Mouse (Mus musculus) lung, postnatal 0 days (tissue): Measurements from ENCODE around the gene Nek1. TPM values are rescaled to one million over a fixed set of nuclear protein-coding genes. Genes with fewer than 3 reads are reported as not detected.

Experiments used
- ATAC-seq: fragments of 200-750 bp; cut with Nextera tagmentation; 2 replicates; pipeline ENCODE4 v1.8.0; 2017; ENCODE audit warnings: moderate library complexity
- DNase-seq: peaks from one replicate; pipeline ENCODE4 v3.0.0-alpha.2; 2016; ENCODE audit warnings: low spot score
- H3K27ac ChIP-seq: fragments of 300-500 bp; sonication (generic); 2 replicates; pipeline ENCODE4 v1.5.1; 2014; ENCODE audit warnings: antibody characterized with exemption, mild to moderate bottlenecking, low read length, mixed read lengths
- H3K27me3 ChIP-seq: fragments of 300-500 bp; sonication (generic); replicated peaks from 2 replicates; pipeline ENCODE4 v1.6.1; 2014; ENCODE audit warnings: low read length, mixed read lengths; ENCODE audit not compliant: insufficient read depth
- H3K36me3 ChIP-seq: fragments of 300-500 bp; sonication (generic); 2 replicates; pipeline ENCODE4 v1.6.1; 2014; ENCODE audit warnings: low read length, mixed read lengths; ENCODE audit not compliant: insufficient read depth
- H3K4me1 ChIP-seq: fragments of 300-500 bp; sonication (generic); 2 replicates; pipeline ENCODE4 v1.6.1; 2014; ENCODE audit warnings: antibody characterized with exemption, low read depth, low read length, mixed read lengths; ENCODE audit not compliant: insufficient read depth
- H3K4me2 ChIP-seq: fragments of 300-500 bp; sonication (generic); replicated peaks from 2 replicates; pipeline ENCODE4 v1.6.1; 2014; ENCODE audit warnings: low read depth, mild to moderate bottlenecking, low read length, moderate library complexity, mixed read lengths
- H3K4me3 ChIP-seq: fragments of 300-500 bp; sonication (generic); 2 replicates; pipeline ENCODE4 v1.5.1; 2014; ENCODE audit warnings: low read depth, low read length
- H3K9ac ChIP-seq: fragments of 300-500 bp; sonication (generic); replicated peaks from 2 replicates; pipeline ENCODE4 v1.6.1; 2014; ENCODE audit warnings: low read depth, mild to moderate bottlenecking
- H3K9me3 ChIP-seq: fragments of 300-500 bp; sonication (generic); 2 replicates; pipeline ENCODE4 v1.6.1; 2016; ENCODE audit warnings: low read length, mixed read lengths
- CTCF ChIP-seq: IDR thresholded peaks from 2 replicates; pipeline ENCODE4 v1.5.1; 2016; ENCODE audit warnings: antibody characterized with exemption, mild to moderate bottlenecking
- EP300 ChIP-seq: IDR thresholded peaks from 2 replicates; pipeline ENCODE4 v1.6.1; 2016; ENCODE audit warnings: antibody characterized with exemption, mild to moderate bottlenecking, control low read depth
- WGBS: fragments of 180-500 bp; shearing (Covaris S2); extraction: QIAGEN DNeasy Blood & Tissue Kit; methylation state at CpG from one replicate; pipeline ENCODE4 v1.1.7; 2014; 5-methylcytosine and 5-hydroxymethylcytosine counted together
- polyA plus RNA-seq: library from polyadenylated mRNA; unstranded; fragments of >200 nt; fragmentation: Nextera tagmentation; extraction: Ambion mirVana; gene quantifications from 2 replicates; pipeline ENCODE4 v1.2.1, GENCODE M21; 2015

Nek1 gene
- polyA plus RNA-seq, 1 experiment from 2014 or later: 9.7 TPM

DNA sequence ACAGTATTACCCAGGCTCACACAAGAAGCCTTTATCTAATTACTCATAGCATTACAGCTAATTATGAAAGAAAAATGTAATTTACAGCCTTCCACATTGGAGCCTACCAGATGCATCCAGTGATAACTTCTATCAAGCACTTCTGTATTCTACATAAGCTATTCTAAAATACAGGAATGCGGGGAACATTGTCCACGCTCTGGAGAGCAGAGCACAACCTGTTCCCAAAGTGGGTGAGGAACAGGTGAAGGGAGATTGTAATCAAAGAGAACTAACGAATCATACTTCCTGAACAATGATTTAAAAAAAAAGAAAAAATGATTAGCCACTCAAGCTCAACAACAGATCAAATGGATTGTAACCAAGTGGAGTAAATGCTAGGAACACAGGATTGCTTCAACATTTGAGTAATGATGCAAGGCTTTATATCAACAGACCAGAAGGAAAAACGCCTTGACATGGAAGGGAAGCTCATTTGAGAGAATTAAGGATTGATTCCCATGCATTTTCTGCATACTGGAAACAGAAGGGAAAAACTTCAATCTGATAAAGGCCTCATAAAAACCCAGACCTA lies 139.7 kb downstream of the Nek1 start:
- H3K27ac ChIP-seq: no peak overlapping the region
- 75% methylated on average over 4 of the region's 4 CpGs for WGBS
- TF ChIP-seq EP300 (no peak), CTCF (no peak)
- ATAC-seq: no peak
- H3K36me3 ChIP-seq: no peaks in the 10 kb centered on the region
- H3K9me3 ChIP-seq: no peaks in the 10 kb centered on the region
- no peak overlapping the region for H3K9ac ChIP-seq
- peak; percentile 24 for DNase-seq
- no peaks in the 10 kb centered on the region for H3K27me3 ChIP-seq
- H3K4me1 ChIP-seq: no peaks in the 10 kb centered on the region
- H3K4me3 ChIP-seq: no peak overlapping the region
- H3K4me2 ChIP-seq: no peak overlapping the region

DNA sequence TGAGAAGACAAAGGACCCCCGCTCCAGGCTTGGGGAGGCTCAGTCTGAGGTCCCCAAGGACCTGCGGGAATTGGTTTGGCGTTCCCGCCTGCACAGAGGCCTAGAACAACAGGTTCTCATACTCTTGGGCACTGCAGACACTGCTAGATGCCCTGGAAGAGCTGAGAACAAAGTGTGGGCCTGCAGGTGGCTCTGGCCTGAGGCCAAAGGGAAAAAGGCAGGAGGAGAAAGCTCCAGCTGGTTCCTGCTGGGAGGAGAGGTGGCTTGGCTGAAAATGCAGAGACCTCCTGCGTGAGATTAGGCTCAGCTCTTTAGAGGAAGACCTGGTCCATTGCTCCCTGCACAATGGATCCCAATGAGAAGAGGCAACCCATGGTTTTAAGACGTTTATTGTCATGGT lies 148.9 kb downstream of the Nek1 start:
- ATAC-seq: no peak
- Histone ChIP-seq H3K27me3 (no peaks in the 10 kb centered on the region), H3K9ac (no peak overlapping the region), H3K4me2 (no peak overlapping the region), H3K27ac (no peak overlapping the region), H3K9me3 (no peaks in the 10 kb centered on the region), H3K4me3 (no peak overlapping the region), H3K4me1 (no peaks in the 10 kb centered on the region), H3K36me3 (no peaks in the 10 kb centered on the region)
- WGBS: 71% methylated on average over 6 of the region's 6 CpGs
- TF ChIP-seq CTCF (no peak), EP300 (no peak)
- DNase-seq: no peak

DNA sequence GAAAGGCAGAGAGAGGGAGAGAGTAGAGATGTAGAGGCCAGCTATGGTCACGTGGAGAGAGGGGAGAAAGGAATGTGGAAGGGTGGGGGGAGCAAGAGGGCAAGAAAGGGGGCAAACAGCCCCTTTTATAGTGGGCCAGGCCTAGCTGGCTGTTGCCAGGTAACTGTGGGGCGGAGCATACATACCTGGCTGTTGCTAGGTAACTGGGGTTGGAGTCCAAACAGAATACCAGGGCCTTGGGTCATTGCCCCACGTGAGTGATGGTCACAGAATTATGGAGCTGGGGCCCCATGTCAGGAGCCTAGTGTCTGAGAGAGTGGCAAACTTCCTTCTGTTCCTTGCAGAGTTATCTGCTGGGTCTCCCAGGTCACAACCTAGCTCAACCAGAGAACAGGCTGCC lies 149.3 kb downstream of the Nek1 start:
- H3K4me2 ChIP-seq: no peak overlapping the region
- ATAC-seq (peak; percentile 38; the same call in 1 of the 2 replicates), DNase-seq (peak; percentile 27)
- no peak for TF ChIP-seq EP300
- TF ChIP-seq CTCF: no peak
- no peak overlapping the region for H3K27ac ChIP-seq
- no peak overlapping the region for H3K9ac ChIP-seq
- H3K36me3 ChIP-seq: no peaks in the 10 kb centered on the region
- no peaks in the 10 kb centered on the region for H3K9me3 ChIP-seq
- no peaks in the 10 kb centered on the region for H3K4me1 ChIP-seq
- no peaks in the 10 kb centered on the region for H3K27me3 ChIP-seq
- H3K4me3 ChIP-seq: no peak overlapping the region
- 48% methylated on average over 3 of the region's 3 CpGs for WGBS

DNA sequence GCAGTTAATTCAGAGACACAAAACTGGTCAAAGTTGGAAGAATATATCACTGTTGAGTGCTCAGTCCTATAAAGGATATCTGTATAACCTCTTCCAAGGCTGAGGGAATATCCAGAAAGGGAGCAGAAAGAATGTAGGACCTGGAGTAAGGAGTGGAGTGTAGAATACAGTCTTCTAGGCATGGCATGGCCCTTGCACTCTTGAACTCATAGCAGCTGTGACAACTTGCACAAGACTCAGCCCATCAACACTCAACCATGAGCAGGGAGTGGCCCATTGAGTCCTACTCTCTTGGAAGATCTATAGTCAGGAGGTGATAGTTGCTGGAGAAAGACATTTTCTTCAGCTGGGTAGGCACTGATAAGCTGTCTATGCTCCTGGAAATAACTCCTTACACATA lies 149.8 kb downstream of the Nek1 start:
- no peak overlapping the region for H3K4me3 ChIP-seq
- ATAC-seq: no peak
- H3K27ac ChIP-seq: no peak overlapping the region
- H3K4me1 ChIP-seq: no peaks in the 10 kb centered on the region
- no peak overlapping the region for H3K9ac ChIP-seq
- H3K27me3 ChIP-seq: no peaks in the 10 kb centered on the region
- DNase-seq: no peak
- H3K36me3 ChIP-seq: no peaks in the 10 kb centered on the region
- TF ChIP-seq EP300 (no peak), CTCF (no peak)
- no peaks in the 10 kb centered on the region for H3K9me3 ChIP-seq
- no peak overlapping the region for H3K4me2 ChIP-seq

DNA sequence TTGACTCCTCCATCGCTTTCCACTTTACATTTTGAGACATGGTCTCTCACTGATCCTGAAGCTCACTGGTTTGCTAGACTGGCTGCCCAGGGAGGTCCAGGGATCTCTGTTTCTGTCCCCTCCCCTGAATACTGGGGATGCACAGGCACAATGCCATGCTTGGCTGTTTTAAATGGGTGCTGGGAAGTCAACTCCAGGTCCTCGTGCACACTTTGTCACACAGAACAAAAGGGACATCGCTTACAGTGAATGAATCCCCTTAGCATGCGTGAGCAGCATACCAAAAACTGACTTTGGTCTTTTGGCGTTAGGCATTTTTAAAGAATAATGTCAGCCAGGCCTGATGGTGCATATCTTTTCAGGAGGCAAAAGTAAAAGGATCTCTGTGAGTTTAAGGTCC lies 155.7 kb downstream of the Nek1 start:
- Histone ChIP-seq H3K36me3 (no peaks in the 10 kb centered on the region), H3K9me3 (no peaks in the 10 kb centered on the region), H3K27ac (no peak overlapping the region), H3K27me3 (no peaks in the 10 kb centered on the region), H3K4me1 (no peaks in the 10 kb centered on the region), H3K4me3 (no peak overlapping the region), H3K9ac (no peak overlapping the region), H3K4me2 (no peak overlapping the region)
- DNase-seq: no peak
- WGBS: 85% methylated on average over 5 of the region's 5 CpGs
- no peak for ATAC-seq
- TF ChIP-seq EP300 (no peak), CTCF (no peak)

DNA sequence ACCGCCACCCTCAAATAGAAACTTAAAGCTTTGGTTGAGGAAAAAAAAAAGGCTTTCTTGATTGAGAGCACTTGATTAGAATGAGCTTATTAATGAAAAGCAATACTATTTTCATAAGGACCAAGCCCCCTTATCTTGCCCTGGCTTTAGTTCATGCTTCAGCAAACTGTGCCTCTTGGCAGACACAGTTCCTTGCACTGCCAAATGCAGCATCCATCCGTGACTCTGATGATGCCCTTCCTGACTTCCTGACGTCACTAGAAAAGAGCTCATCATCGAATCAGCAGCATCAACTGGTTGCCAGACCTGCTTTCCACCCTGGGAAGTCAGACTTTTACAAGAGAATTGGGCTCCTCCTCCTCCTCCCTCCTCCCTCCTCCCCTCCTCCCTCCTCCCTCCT lies 157.6 kb downstream of the Nek1 start:
- WGBS: 54% methylated on average over 4 of the region's 4 CpGs
- H3K4me1 ChIP-seq: no peaks in the 10 kb centered on the region
- H3K9me3 ChIP-seq: no peaks in the 10 kb centered on the region
- DNase-seq (no peak), ATAC-seq (no peak)
- TF ChIP-seq EP300 (no peak), CTCF (no peak)
- no peak overlapping the region for H3K4me2 ChIP-seq
- H3K9ac ChIP-seq: no peak overlapping the region
- H3K27me3 ChIP-seq: no peaks in the 10 kb centered on the region
- H3K27ac ChIP-seq: no peak overlapping the region
- H3K4me3 ChIP-seq: no peak overlapping the region
- no peaks in the 10 kb centered on the region for H3K36me3 ChIP-seq

DNA sequence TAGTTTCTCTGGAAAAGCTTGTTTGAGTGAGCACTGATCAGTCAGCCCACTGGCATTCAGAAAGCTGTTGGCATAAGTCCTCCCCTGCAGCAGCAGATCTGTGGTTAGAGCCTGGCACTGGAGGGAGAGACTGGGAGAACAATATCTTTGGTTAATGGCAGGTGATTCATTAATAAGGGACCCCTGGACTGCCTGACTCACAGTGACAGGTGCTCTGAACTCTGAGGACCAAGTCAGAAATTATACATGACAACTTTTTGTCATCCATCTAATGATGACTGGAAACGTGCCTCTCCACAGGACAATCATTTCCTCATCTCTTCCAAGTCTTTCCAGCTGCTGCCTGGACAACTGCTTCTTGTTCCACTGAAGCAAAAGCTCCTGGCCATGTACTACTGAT lies 163.4 kb downstream of the Nek1 start:
- no peak overlapping the region for H3K27ac ChIP-seq
- H3K36me3 ChIP-seq: no peaks in the 10 kb centered on the region
- ATAC-seq (no peak), DNase-seq (no peak)
- H3K4me1 ChIP-seq: no peaks in the 10 kb centered on the region
- no peak for TF ChIP-seq EP300
- H3K9ac ChIP-seq: no peak overlapping the region
- no peak overlapping the region for H3K4me3 ChIP-seq
- H3K27me3 ChIP-seq: no peaks in the 10 kb centered on the region
- H3K9me3 ChIP-seq: no peaks in the 10 kb centered on the region
- 52% methylated on average over 1 of the region's 1 CpGs for WGBS
- H3K4me2 ChIP-seq: no peak overlapping the region
